Mouse (Mus musculus) spleen, adult 12 weeks (tissue): ENCODE measurements at regions not wholly inside any gene's neighbourhood (a gene's known extent, or its start where the extent isn't known, plus 50 kb on each side); places are given as distances from the start of the nearest gene placed in this dataset.

Source experiments
- DNase-seq: peaks from one replicate; pipeline ENCODE4 v3.0.0; 2022; ENCODE audit warnings: low spot score

GRCm38 (mm10) chr16:95811092-95811491 lies 109.2 kb downstream of the Ets2 start:
- no peak for DNase-seq

- no peak for DNase-seq
These were observed 107.4 kb downstream of the Ets2 start for GRCm38 (mm10) chr16:95809127-95809876.

- no peak for DNase-seq
These were observed 104.6 kb downstream of the Ets2 start for GRCm38 (mm10) chr16:95806510-95806909.

- DNase-seq: no peak
These were observed 102.3 kb downstream of the Ets2 start for GRCm38 (mm10) chr16:95804199-95804598.

- no peak for DNase-seq
These were observed 100.8 kb downstream of the Ets2 start for GRCm38 (mm10) chr16:95802641-95803040.

- no peak for DNase-seq
These were observed 100.3 kb downstream of the Ets2 start for GRCm38 (mm10) chr16:95802207-95802606.

GRCm38 (mm10) chr16:95800911-95801442 lies 99.1 kb downstream of the Ets2 start:
- no peak for DNase-seq

GRCm38 (mm10) chr16:95798582-95798981 lies 96.7 kb downstream of the Ets2 start:
- DNase-seq: no peak

GRCm38 (mm10) chr16:95798099-95798498 lies 96.2 kb downstream of the Ets2 start:
- DNase-seq: no peak

- DNase-seq: no peak
These were observed 95.3 kb downstream of the Ets2 start for GRCm38 (mm10) chr16:95797141-95797540.

- no peak for DNase-seq
These were observed 93.0 kb downstream of the Ets2 start for GRCm38 (mm10) chr16:95794876-95795275.

GRCm38 (mm10) chr16:95794281-95794727 lies 92.4 kb downstream of the Ets2 start:
- DNase-seq: no peak

GRCm38 (mm10) chr16:95790691-95791090 lies 88.8 kb downstream of the Ets2 start:
- no peak for DNase-seq

GRCm38 (mm10) chr16:95789548-95789947 lies 87.7 kb downstream of the Ets2 start:
- no peak for DNase-seq

- DNase-seq: no peak
These were observed 79.8 kb downstream of the Ets2 start for GRCm38 (mm10) chr16:95781681-95782080.

GRCm38 (mm10) chr16:95780431-95780830 lies 78.6 kb downstream of the Ets2 start:
- DNase-seq: no peak

- DNase-seq: no peak
These were observed 77.2 kb downstream of the Ets2 start for GRCm38 (mm10) chr16:95778845-95779722.

- no peak for DNase-seq
These were observed 76.3 kb downstream of the Ets2 start for GRCm38 (mm10) chr16:95778173-95778572.

GRCm38 (mm10) chr16:95776610-95777363 lies 74.9 kb downstream of the Ets2 start:
- DNase-seq: no peak

GRCm38 (mm10) chr16:95776010-95776409 lies 74.1 kb downstream of the Ets2 start:
- DNase-seq: no peak

- no peak for DNase-seq
These were observed 73.5 kb downstream of the Ets2 start for GRCm38 (mm10) chr16:95775361-95775760.

- no peak for DNase-seq
These were observed 71.3 kb downstream of the Ets2 start for GRCm38 (mm10) chr16:95773151-95773550.
